19 mouse cellular contexts compared by ENCODE assay signal in the genomic region with DNA sequence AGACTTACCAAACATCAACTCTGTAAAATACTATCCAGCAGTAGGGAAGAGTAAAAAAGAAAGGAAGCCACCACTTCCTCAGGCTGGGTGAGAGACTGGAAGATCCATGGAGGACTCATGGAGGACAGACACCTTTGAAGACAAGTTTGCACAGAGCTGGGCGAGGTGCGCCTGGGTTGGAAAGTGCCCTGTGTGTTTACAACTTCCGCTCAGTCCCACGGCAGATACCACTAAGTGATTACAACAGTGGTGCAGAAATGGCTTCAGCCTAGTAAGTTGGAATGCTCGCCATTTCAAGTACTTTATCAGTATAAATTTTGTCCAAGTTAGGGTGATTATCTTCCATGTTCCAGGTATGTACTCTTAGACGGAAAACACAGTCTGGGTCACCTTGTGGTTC.
A peak's percentile ranks its signal among the peaks of the same experiment; 100 is the strongest.
DNase-seq lines count a peak whose midpoint lies in the region; ATAC-seq and TF ChIP-seq lines count a peak whose summit lies in the region.
"Had no signal": no experiment of that assay in that cellular context is flagged by ENCODE, and none has a peak within 500 bp of the region (broad histone marks: within the 10 kb centered on the region; RNA-seq: fewer than 3 reads in every experiment).

No protein-coding gene starts in this region.

- no peak for DNase-seq in heart, adult 2 months
- DNase-seq in heart, postnatal 10 days: no peak
- no peak for DNase-seq in heart, adult 18-20 months
- no peak for DNase-seq in MEL (ENCODE audit: low read depth, low spot score)
- DNase-seq in ovary, postnatal 36 days (ENCODE audit: low spot score): no peak
- DNase-seq: adrenal gland, adult 8-10 months; cerebellum, adult 9-10 months; gastrocnemius, postnatal 25 days; kidney, postnatal 25 days; lung, adult 2 months; lung, postnatal 36 days had no signal

- no peaks in the 10 kb centered on the region for H3K9me3 ChIP-seq in heart, embryonic 16.5 days (replicated peaks; ENCODE audit: control insufficient read depth, low read length)
- no peaks in the 10 kb centered on the region for H3K9me3 ChIP-seq in MEL (replicated peaks; ENCODE audit: insufficient read depth, low read length)
- H3K9me3 ChIP-seq in liver, embryonic 15.5 days (replicated peaks): no peaks in the 10 kb centered on the region
- H3K9me3 ChIP-seq in kidney, embryonic 15.5 days (replicated peaks): no peaks in the 10 kb centered on the region
- H3K9me3 ChIP-seq: midbrain, embryonic 13.5 days; neural tube, embryonic 12.5 days had no signal

- peaks cover 3% of the 10 kb centered on the region for H3K36me3 ChIP-seq in heart, adult 2 months (ENCODE audit: control insufficient read depth, insufficient read depth, low read length)
- no peaks in the 10 kb centered on the region for H3K36me3 ChIP-seq in heart, embryonic 16.5 days (ENCODE audit: control insufficient read depth, insufficient read depth)
- peaks cover 0 to 43% of the 10 kb centered on the region in 2 experiments; a peak in 3 of 4 replicates for H3K36me3 ChIP-seq in MEL (ENCODE audit: control insufficient read depth in 1 of 2, insufficient read depth in 2 of 2, low read length in 2 of 2)
- no peaks in the 10 kb centered on the region for H3K36me3 ChIP-seq in liver, embryonic 15.5 days (replicated peaks)
- H3K36me3 ChIP-seq in kidney, embryonic 15.5 days: no peaks in the 10 kb centered on the region
- H3K36me3 ChIP-seq: midbrain, embryonic 13.5 days; neural tube, embryonic 12.5 days had no signal

- TF ChIP-seq POLR2A in heart, adult 2 months (IDR thresholded peaks at IDR 0.05; ENCODE audit: insufficient read depth, low read depth, low read length): no peak
- TF ChIP-seq POLR2A in MEL (IDR thresholded peaks at IDR 0.05; ENCODE audit: control insufficient read depth in 1 of 2, insufficient read depth in 1 of 2, low read depth in 1 of 2, low read length in 2 of 2, poor library complexity in 1 of 2): no peak

- intact Hi-C loops in heart, adult 2 months (cut with DNase I): no loop called here
- intact Hi-C loops in heart, postnatal 10 days (cut with DNase I): no loop called here

- peak overlapping the region; percentile 26; the same call in 1 of the 2 replicates for H3K4me2 ChIP-seq in heart, embryonic 16.5 days (ENCODE audit: low read depth, low read length)
- no peak overlapping the region for H3K4me2 ChIP-seq in liver, embryonic 15.5 days
- H3K4me2 ChIP-seq in kidney, embryonic 15.5 days: no peak overlapping the region
- H3K4me2 ChIP-seq: midbrain, embryonic 13.5 days; neural tube, embryonic 12.5 days had no signal

- no peak overlapping the region for H3K4me3 ChIP-seq in heart, adult 2 months
- H3K4me3 ChIP-seq in heart, embryonic 16.5 days (ENCODE audit: low read length): no peak overlapping the region
- H3K4me3 ChIP-seq in MEL (ENCODE audit: control insufficient read depth in 1 of 2, insufficient read depth in 1 of 2, low read depth in 2 of 2, low read length in 2 of 2): no peak overlapping the region
- H3K4me3 ChIP-seq in liver, embryonic 15.5 days (replicated peaks): no peak overlapping the region
- H3K4me3 ChIP-seq in kidney, embryonic 15.5 days (replicated peaks): no peak overlapping the region
- H3K4me3 ChIP-seq: erythroblast, embryonic 14.5 days; midbrain, embryonic 13.5 days; neural tube, embryonic 12.5 days had no signal

- H3K79me2 ChIP-seq in heart, adult 2 months (replicated peaks; ENCODE audit: control insufficient read depth, insufficient read depth, low read length): peaks cover 2% of the 10 kb centered on the region
- peaks cover 30% of the 10 kb centered on the region for H3K79me2 ChIP-seq in MEL (ENCODE audit: control insufficient read depth, insufficient read depth, low read length, poor library complexity)

- H3K27me3 ChIP-seq in heart, adult 2 months (ENCODE audit: control insufficient read depth, insufficient read depth, low read length): no peaks in the 10 kb centered on the region
- no peaks in the 10 kb centered on the region for H3K27me3 ChIP-seq in heart, embryonic 16.5 days (ENCODE audit: control insufficient read depth, insufficient read depth, low read length)
- no peaks in the 10 kb centered on the region for H3K27me3 ChIP-seq in MEL (ENCODE audit: control insufficient read depth in 1 of 2, insufficient read depth in 2 of 2, low read length in 2 of 2)
- H3K27me3 ChIP-seq in liver, embryonic 15.5 days: no peaks in the 10 kb centered on the region
- H3K27me3 ChIP-seq in kidney, embryonic 15.5 days: no peaks in the 10 kb centered on the region
- H3K27me3 ChIP-seq: midbrain, embryonic 13.5 days; neural tube, embryonic 12.5 days; Patski had no signal

- TF ChIP-seq EP300 in heart, adult 2 months (IDR thresholded peaks at IDR 0.05; ENCODE audit: insufficient read depth, low read depth, low read length): no peak
- no peak for TF ChIP-seq EP300 in MEL (IDR thresholded peaks at IDR 0.05; ENCODE audit: low read depth in 1 of 2, low read length in 2 of 2)

- TF ChIP-seq RAD21 in MEL (IDR thresholded peaks at IDR 0.05; ENCODE audit: low read depth, low read length): no peak

- H3K27ac ChIP-seq in heart, adult 2 months: peak overlapping the region; percentile 12; the same call in 1 of the 2 replicates
- peak overlapping the region; percentile 67 for H3K27ac ChIP-seq in heart, embryonic 16.5 days (ENCODE audit: low read length)
- peak overlapping the region; percentile 33; the same call in 1 of the 2 replicates for H3K27ac ChIP-seq in MEL (ENCODE audit: control insufficient read depth, low read depth, low read length)
- no peak overlapping the region; the same call in 1 of the 2 replicates for H3K27ac ChIP-seq in liver, embryonic 15.5 days (replicated peaks)
- H3K27ac ChIP-seq in kidney, embryonic 15.5 days: no peak overlapping the region
- H3K27ac ChIP-seq: midbrain, embryonic 13.5 days; neural tube, embryonic 12.5 days had no signal

- TF ChIP-seq CTCF in heart, adult 2 months (IDR thresholded peaks at IDR 0.05): no peak
- TF ChIP-seq CTCF in MEL (IDR thresholded peaks at IDR 0.05 in 2 of 3, conservative IDR thresholded peaks at IDR 0.05 in 1 of 3; ENCODE audit: control insufficient read depth in 1 of 3, insufficient read depth in 1 of 3, low read depth in 2 of 3, low read length in 3 of 3, poor library complexity in 1 of 3, severe bottlenecking in 1 of 3): no peak

- ATAC-seq in heart, embryonic 16.5 days (replicated peaks; ENCODE audit: extremely low read depth, insufficient read depth, low FRiP score): 0 out of 2 replicates have a peak, but pooled peaks have one; percentile 20
- 0 out of 2 replicates have a peak, but pooled peaks have one; percentile 40 for ATAC-seq in liver, embryonic 15.5 days (ENCODE audit: insufficient read depth)
- ATAC-seq in kidney, embryonic 15.5 days (replicated peaks; ENCODE audit: low FRiP score): no peak
- ATAC-seq: forebrain, embryonic 14.5 days; midbrain, embryonic 13.5 days; Patski had no signal

- H3K4me1 ChIP-seq in heart, adult 2 months (ENCODE audit: control insufficient read depth, insufficient read depth, low read length): peaks cover 5% of the 10 kb centered on the region
- peaks cover 27% of the 10 kb centered on the region for H3K4me1 ChIP-seq in heart, embryonic 16.5 days (ENCODE audit: control insufficient read depth, insufficient read depth, low read length)
- H3K4me1 ChIP-seq in MEL (ENCODE audit: control insufficient read depth in 1 of 2, insufficient read depth in 2 of 2, low read length in 2 of 2): peaks cover 7 to 10% of the 10 kb centered on the region in 2 experiments; a peak in 3 of 4 replicates
- H3K4me1 ChIP-seq in liver, embryonic 15.5 days (replicated peaks): peaks cover 15% of the 10 kb centered on the region
- H3K4me1 ChIP-seq in kidney, embryonic 15.5 days: no peaks in the 10 kb centered on the region

- 68% methylated on average over 6 of the region's 6 CpGs for WGBS in heart, adult 2 months
- WGBS in heart, embryonic 16.5 days: 46% methylated on average over 6 of the region's 6 CpGs
- 32% methylated on average over 6 of the region's 6 CpGs for WGBS in liver, embryonic 15.5 days (ENCODE audit: insufficient replicate concordance)
- 81% methylated on average over 6 of the region's 6 CpGs for WGBS in kidney, embryonic 15.5 days

- no peak overlapping the region for H3K9ac ChIP-seq in heart, adult 2 months (ENCODE audit: low read depth, low read length)
- 0 out of 2 replicates have a peak overlapping the region, but pooled peaks have one; percentile 5 for H3K9ac ChIP-seq in heart, embryonic 16.5 days (ENCODE audit: low read length)
- no peak overlapping the region for H3K9ac ChIP-seq in MEL (ENCODE audit: control insufficient read depth, low read depth, low read length, poor library complexity, severe bottlenecking)
- H3K9ac ChIP-seq in liver, embryonic 15.5 days: no peak overlapping the region
- no peak overlapping the region for H3K9ac ChIP-seq in kidney, embryonic 15.5 days
- H3K9ac ChIP-seq: midbrain, embryonic 13.5 days; neural tube, embryonic 12.5 days had no signal

TF ChIP-seq in MEL, 35 proteins besides CTCF, POLR2A, EP300 and RAD21:
- TF ChIP-seq UBTF (IDR thresholded peaks at IDR 0.05; ENCODE audit: borderline replicate concordance, insufficient read depth, low read depth, low read length) (no peak), MXI1 (IDR thresholded peaks at IDR 0.05; ENCODE audit: low read depth, low read length) (peak; percentile 34; the same call in 1 of the 2 replicates)

Comparison
In these comparisons a context has a peak if more than half of its experiments do, and no peak if none do; other contexts are left out.
1. H3K27ac ChIP-seq: peak in heart, adult 2 months (single experiment), heart, embryonic 16.5 days (single experiment) and MEL (single experiment); none in liver, embryonic 15.5 days (single experiment) and kidney, embryonic 15.5 days (single experiment).